Mouse (Mus musculus): ENCODE measurements around the gene Mink1. TPM values are rescaled to one million over a fixed set of nuclear protein-coding genes. Genes with fewer than 3 reads are reported as not detected.
A peak's percentile ranks its signal among the peaks of the same experiment; 100 is the strongest.

Gene Mink1
- total and polyA plus RNA-seq, 3 experiments, result 33.8 to 230 (median 57.3) TPM

- Histone ChIP-seq H3K9me3 (replicated peaks; ENCODE audit: insufficient read depth, low read length) (no peaks in the 10 kb centered on the region), H3K27me3 (ENCODE audit: control insufficient read depth in 1 of 2, insufficient read depth in 2 of 2, low read length in 2 of 2) (no peaks in the 10 kb centered on the region), H3K27ac (ENCODE audit: control insufficient read depth, low read depth, low read length) (no peak overlapping the region), H3K4me3 (ENCODE audit: control insufficient read depth in 1 of 2, insufficient read depth in 1 of 2, low read depth in 2 of 2, low read length in 2 of 2) (no peak overlapping the region), H3K4me1 (ENCODE audit: control insufficient read depth in 1 of 2, insufficient read depth in 2 of 2, low read length in 2 of 2) (peaks cover 8 to 14% of the 10 kb centered on the region in 2 experiments), H3K36me3 (ENCODE audit: control insufficient read depth in 1 of 2, insufficient read depth in 2 of 2, low read length in 2 of 2) (peaks cover 0 to 17% of the 10 kb centered on the region in 2 experiments; a peak in 2 of 4 replicates), H3K79me2 (ENCODE audit: control insufficient read depth, insufficient read depth, low read length, poor library complexity) (no peaks in the 10 kb centered on the region), H3K9ac (ENCODE audit: control insufficient read depth, low read depth, low read length, poor library complexity, severe bottlenecking) (no peak overlapping the region)
- TF ChIP-seq TCF12 (IDR thresholded peaks at IDR 0.05; ENCODE audit: low read depth, low read length), result peak; percentile 30; the same call in 1 of the 2 replicates
- TF ChIP-seq UBTF (IDR thresholded peaks at IDR 0.05; ENCODE audit: borderline replicate concordance, insufficient read depth, low read depth, low read length), result no peak
- TF ChIP-seq TAL1 (IDR thresholded peaks at IDR 0.05; ENCODE audit: low read length), result peak; percentile 66
- peak; percentile 68 for TF ChIP-seq GATA1 (IDR thresholded peaks at IDR 0.05; ENCODE audit: low read depth, low read length)
- TF ChIP-seq EP300 (IDR thresholded peaks at IDR 0.05; ENCODE audit: low read depth in 1 of 2, low read length in 2 of 2), result peak; percentile 43 to 50; a peak in 3 of 4 replicates
- DNase-seq (ENCODE audit: low read depth, low spot score), result peak; percentile 59
Observed at GRCm38 (mm10) chr11:70518436-70518835, 44.2 kb upstream of the Mink1 start.

GRCm38 (mm10) chr11:70518923-70519322 lies 43.8 kb upstream of the Mink1 start, which contains the start of gene Gltpd2:
Gltpd2 (plus strand) TSS chr11:70519196.
- Histone ChIP-seq H3K4me3 (ENCODE audit: control insufficient read depth in 1 of 2, insufficient read depth in 1 of 2, low read depth in 2 of 2, low read length in 2 of 2) (no peak within 1 kb of the TSS), H3K9me3 (replicated peaks; ENCODE audit: insufficient read depth, low read length) (no peaks in the 10 kb centered on the region), H3K27me3 (ENCODE audit: control insufficient read depth in 1 of 2, insufficient read depth in 2 of 2, low read length in 2 of 2) (no peaks in the 10 kb centered on the region), H3K9ac (ENCODE audit: control insufficient read depth, low read depth, low read length, poor library complexity, severe bottlenecking) (no peak within 1 kb of the TSS), H3K27ac (ENCODE audit: control insufficient read depth, low read depth, low read length) (no peak within 1 kb of the TSS), H3K36me3 (ENCODE audit: control insufficient read depth in 1 of 2, insufficient read depth in 2 of 2, low read length in 2 of 2) (peaks cover 0 to 15% of the 10 kb centered on the region in 2 experiments; a peak in 2 of 4 replicates), H3K4me1 (ENCODE audit: control insufficient read depth in 1 of 2, insufficient read depth in 2 of 2, low read length in 2 of 2) (peaks cover 8 to 11% of the 10 kb centered on the region in 2 experiments), H3K79me2 (ENCODE audit: control insufficient read depth, insufficient read depth, low read length, poor library complexity) (no peaks in the 10 kb centered on the region)
- TF ChIP-seq ZNF384 (IDR thresholded peaks at IDR 0.05; ENCODE audit: low read depth, low read length) (no peak), TCF12 (IDR thresholded peaks at IDR 0.05; ENCODE audit: low read depth, low read length) (no peak), ZC3H11A (IDR thresholded peaks at IDR 0.05; ENCODE audit: low read depth, low read length) (no peak), SMC3 (IDR thresholded peaks at IDR 0.05; ENCODE audit: low read depth, low read length) (no peak), MEF2A (IDR thresholded peaks at IDR 0.05; ENCODE audit: extremely low read depth, insufficient replicate concordance, low read depth, low read length, poor library complexity, severe bottlenecking) (no peak), RCOR1 (IDR thresholded peaks at IDR 0.05; ENCODE audit: low read depth, low read length) (0 out of 2 replicates have a peak, but pooled peaks have one; percentile 33), JUND (IDR thresholded peaks at IDR 0.05; ENCODE audit: low read depth, low read length) (no peak), TAL1 (IDR thresholded peaks at IDR 0.05; ENCODE audit: low read length) (no peak)
- DNase-seq (ENCODE audit: low read depth, low spot score), result no peak

GRCm38 (mm10) chr11:70520178-70520769 lies 42.4 kb upstream of the Mink1 start:
- TF ChIP-seq E2F4 (IDR thresholded peaks at IDR 0.05; ENCODE audit: borderline replicate concordance, low read depth, low read length), result no peak
- no peak for TF ChIP-seq GABPA (IDR thresholded peaks at IDR 0.05; ENCODE audit: low read depth, low read length)
- TF ChIP-seq TCF12 (IDR thresholded peaks at IDR 0.05; ENCODE audit: low read depth, low read length), result no peak
- no peak for TF ChIP-seq HCFC1 (IDR thresholded peaks at IDR 0.05; ENCODE audit: low read depth, low read length)
- no peak for TF ChIP-seq MAX (IDR thresholded peaks at IDR 0.05; ENCODE audit: low read length)
- TF ChIP-seq UBTF (IDR thresholded peaks at IDR 0.05; ENCODE audit: borderline replicate concordance, insufficient read depth, low read depth, low read length), result no peak
- TF ChIP-seq SMC3 (IDR thresholded peaks at IDR 0.05; ENCODE audit: low read depth, low read length), result no peak
- TF ChIP-seq POLR2AphosphoS2 (IDR thresholded peaks at IDR 0.05; ENCODE audit: low read length), result no peak
- no peak for TF ChIP-seq MYB (IDR thresholded peaks at IDR 0.05; ENCODE audit: low read depth, low read length)
- no peak for TF ChIP-seq USF2 (IDR thresholded peaks at IDR 0.05; ENCODE audit: borderline replicate concordance in 1 of 2, insufficient read depth in 1 of 2, low read depth in 1 of 2, low read length in 2 of 2)
- TF ChIP-seq ZMIZ1 (IDR thresholded peaks at IDR 0.05; ENCODE audit: low read depth, low read length), result no peak
- H3K9me3 ChIP-seq (replicated peaks; ENCODE audit: insufficient read depth, low read length), result no peaks in the 10 kb centered on the region
- H3K27ac ChIP-seq (ENCODE audit: control insufficient read depth, low read depth, low read length), result no peak overlapping the region
- no peaks in the 10 kb centered on the region for H3K27me3 ChIP-seq (ENCODE audit: control insufficient read depth in 1 of 2, insufficient read depth in 2 of 2, low read length in 2 of 2)
- H3K9ac ChIP-seq (ENCODE audit: control insufficient read depth, low read depth, low read length, poor library complexity, severe bottlenecking), result no peak overlapping the region
- no peak overlapping the region for H3K4me3 ChIP-seq (ENCODE audit: control insufficient read depth in 1 of 2, insufficient read depth in 1 of 2, low read depth in 2 of 2, low read length in 2 of 2)
- peaks cover 8 to 13% of the 10 kb centered on the region in 2 experiments for H3K4me1 ChIP-seq (ENCODE audit: control insufficient read depth in 1 of 2, insufficient read depth in 2 of 2, low read length in 2 of 2)
- peaks cover under 1% of the 10 kb centered on the region; the same call in 1 of the 2 replicates for H3K79me2 ChIP-seq (ENCODE audit: control insufficient read depth, insufficient read depth, low read length, poor library complexity)
- H3K36me3 ChIP-seq (ENCODE audit: control insufficient read depth in 1 of 2, insufficient read depth in 2 of 2, low read length in 2 of 2), result peaks cover 0 to 17% of the 10 kb centered on the region in 2 experiments; a peak in 2 of 4 replicates
- no peak for DNase-seq (ENCODE audit: low read depth, low spot score)

Measured in MEL (cell line).